Mouse (Mus musculus) olfactory bulb, adult 2 months (tissue): ENCODE results near the gene Sh2b3.

Experiments used
- CTCF ChIP-seq: fragments of 200-500 bp; IDR thresholded peaks from 2 replicates; pipeline ENCODE4 v1.5.1; 2012; ENCODE audit warnings: low read depth, mild to moderate bottlenecking, low read length, moderate library complexity; ENCODE audit not compliant: insufficient read depth
- POLR2A ChIP-seq: fragments of 200-500 bp; IDR thresholded peaks from 2 replicates; pipeline ENCODE4 v1.6.1; 2012; ENCODE audit warnings: mild to moderate bottlenecking, low read depth, low read length, moderate library complexity; ENCODE audit not compliant: insufficient read depth

GRCm38 (mm10) chr5:121818401-121818800 lies 19.0 kb downstream of the Sh2b3 start:
- no peak for TF ChIP-seq CTCF
- no peak for TF ChIP-seq POLR2A
